Mouse (Mus musculus) fibroblast of lung, adult 2 months (primary cell): Measurements from ENCODE around the gene Btg1-ps2.
"Not testable (repeated sequence)": the region's sequence is repeated elsewhere in the genome, so short reads cannot be mapped to it uniquely, and the experiment has no call there.

Experiments used
- DNase-seq: peaks from one replicate; pipeline ENCODE4 v3.0.0-alpha.2; 2011; ENCODE audit warnings: low read depth

The Btg1-ps2 gene

DNA sequence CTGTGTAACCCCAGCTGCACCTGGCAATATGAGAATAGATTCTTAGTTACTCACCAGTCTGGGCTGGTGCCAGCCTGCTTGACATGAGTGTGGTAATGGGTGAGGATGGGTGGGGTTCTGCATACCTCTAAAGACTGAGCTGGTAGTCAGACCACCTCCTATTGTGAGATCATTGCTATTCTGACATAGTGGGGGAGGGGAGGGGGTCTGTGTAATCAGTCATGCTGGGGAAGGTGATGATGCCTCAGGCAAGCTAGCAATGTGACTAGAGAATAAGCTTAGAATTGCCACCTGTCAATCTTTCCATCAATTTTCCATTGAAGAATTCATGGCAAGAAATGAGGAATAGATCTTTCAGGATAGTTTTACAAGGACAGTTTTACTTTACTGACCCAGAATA, at the start of gene Btg1-ps2:
TSS of gene Btg1-ps2 (minus strand) at position 101 of the 400 bp plus-strand sequence.
- not testable (repeated sequence) for DNase-seq

DNA sequence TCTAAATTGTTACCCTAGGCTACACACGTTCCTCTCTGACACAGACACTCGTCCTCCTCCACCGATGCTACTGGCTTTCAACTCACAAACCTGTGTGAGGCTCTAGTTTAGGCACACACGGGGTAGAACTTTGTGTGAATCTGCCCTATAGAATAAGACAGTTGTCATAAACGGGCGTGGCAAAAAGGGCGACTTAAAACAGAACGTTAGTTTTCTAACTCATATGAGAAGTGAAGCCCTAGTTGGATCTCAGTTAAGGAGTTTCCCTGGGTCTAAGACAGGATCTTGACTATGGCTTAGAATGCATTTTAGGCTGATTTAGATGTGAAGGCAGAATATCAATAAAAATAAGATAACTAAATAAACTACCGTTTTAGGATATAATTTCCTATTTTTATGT, 42.1 kb upstream of the Btg1-ps2 start, which contains the start of gene Rhox11:
TSS of gene Rhox11 (minus strand) at position 101 of the 400 bp plus-strand sequence.
- no peak for DNase-seq

DNA sequence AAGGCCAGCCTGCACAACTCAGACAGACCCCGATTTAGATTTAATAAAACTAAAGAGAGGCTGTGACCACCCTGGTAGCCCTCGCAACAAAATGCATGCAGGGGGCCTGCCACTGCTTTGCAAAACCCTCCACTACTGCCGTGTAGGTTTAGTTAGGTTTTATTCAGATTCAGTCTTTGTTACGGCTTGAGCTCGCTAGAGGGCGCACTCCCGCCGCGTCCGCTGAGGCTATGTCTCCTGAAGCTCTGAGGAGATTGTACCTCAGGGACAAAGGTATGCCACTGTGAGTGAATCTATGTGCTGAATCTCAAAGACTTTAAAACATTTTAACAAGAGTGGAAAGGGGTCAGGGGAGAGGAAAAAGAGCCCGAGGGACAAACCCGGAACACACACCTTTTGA, 41.3 kb upstream of the Btg1-ps2 start:
- no peak for DNase-seq

DNA sequence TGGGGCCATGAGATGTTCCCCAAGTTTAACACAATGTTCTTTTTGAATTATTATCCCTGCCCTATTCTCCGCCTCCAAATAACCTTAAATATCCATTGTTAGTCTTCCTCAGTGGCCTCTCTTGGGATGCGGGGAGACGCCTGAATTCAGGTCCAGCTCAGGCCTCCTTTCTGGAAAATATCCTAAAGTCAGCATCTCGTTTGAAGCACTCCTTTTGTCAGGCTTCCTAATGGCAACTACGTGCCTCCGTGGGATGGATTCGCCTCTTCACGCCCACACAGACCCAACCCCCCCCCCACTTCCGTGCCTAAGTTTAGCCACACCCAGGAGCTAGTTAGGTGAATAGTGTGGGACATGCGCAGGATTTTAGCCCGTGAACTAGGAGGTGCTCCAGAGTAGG, 23.3 kb upstream of the Btg1-ps2 start, which contains the start of gene Rhox10:
TSS of gene Rhox10 (plus strand) at position 301 of the 400 bp plus-strand sequence.
- no peak for DNase-seq

DNA sequence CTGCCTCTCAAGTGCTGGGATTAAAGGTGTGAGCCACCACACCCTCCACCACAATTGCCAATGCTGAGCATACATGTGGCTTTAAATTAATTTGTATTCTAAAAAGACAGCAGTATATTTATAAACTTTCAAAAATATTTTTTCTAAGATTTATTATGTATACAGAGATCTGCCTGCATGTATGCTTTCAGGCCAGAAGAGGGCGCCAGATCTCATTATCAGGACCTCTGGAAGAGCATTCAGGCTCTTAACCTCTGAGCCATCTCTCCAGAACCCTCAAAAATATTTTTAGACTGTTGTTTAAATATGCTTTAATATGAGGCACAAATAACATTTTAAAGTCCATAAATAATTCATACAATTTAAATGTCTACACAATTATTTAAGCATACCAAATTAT, 18.6 kb upstream of the Btg1-ps2 start:
- DNase-seq = no peak

DNA sequence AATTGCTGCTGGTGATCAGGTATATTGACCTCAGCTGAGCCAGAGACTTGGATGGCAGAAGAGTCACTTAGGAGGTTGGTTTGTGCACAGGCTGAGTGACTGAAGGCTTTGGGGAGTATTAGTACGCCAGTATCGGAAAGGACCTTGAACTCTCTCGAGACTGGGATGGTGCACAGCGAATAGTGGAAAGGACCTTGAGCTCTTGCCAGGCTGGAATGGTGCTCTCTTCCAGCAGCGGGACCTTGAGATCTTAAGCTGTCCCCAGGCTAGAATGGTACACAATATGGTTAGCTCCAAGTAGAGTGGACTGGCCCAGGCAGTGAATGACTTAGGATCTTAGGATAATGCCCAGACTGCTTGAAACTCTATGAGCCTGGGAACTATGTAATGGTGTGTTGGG, 3.2 kb downstream of the Btg1-ps2 start:
- DNase-seq = no peak

DNA sequence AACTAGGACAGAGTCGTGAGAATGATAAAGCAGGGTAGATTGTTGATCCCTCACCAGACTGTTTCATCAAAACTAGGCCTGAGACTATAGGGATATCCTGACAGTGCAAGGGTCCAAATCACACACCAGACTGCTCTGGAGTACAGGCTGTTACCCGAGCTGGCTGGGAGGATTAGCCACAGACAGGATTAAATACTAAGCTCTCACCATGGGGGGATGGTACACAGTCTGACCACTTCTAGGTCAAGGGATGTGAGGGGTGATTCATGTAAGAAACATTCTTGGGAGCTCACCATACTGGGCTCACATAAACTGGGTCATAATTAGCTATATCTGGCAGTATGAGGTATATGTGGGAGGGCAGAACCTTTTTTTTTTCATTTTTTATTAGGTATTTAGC, 9.1 kb downstream of the Btg1-ps2 start:
- DNase-seq = no peak

DNA sequence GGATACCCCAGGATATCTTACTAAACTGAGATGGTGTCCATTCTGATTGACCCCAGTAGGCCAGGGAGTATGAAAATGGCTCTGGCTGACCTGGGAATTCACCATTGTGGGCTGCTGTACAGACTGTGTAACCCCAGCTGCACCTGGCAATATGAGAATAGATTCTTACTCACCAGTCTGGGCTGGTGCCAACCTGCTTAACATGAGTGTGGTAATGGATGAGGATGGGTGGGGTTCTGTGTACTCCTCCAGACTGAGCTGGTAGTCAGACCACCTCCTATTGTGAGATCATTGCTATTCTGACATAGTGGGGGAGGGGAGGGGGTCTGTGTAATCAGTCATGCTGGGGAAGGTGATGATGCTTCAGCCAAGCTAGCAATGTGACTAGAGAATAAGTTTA, 24.3 kb downstream of the Btg1-ps2 start, which contains the start of gene Btg1-ps1:
TSS of gene Btg1-ps1 (minus strand) at position 219 of the 400 bp plus-strand sequence.
- not testable (repeated sequence) for DNase-seq

DNA sequence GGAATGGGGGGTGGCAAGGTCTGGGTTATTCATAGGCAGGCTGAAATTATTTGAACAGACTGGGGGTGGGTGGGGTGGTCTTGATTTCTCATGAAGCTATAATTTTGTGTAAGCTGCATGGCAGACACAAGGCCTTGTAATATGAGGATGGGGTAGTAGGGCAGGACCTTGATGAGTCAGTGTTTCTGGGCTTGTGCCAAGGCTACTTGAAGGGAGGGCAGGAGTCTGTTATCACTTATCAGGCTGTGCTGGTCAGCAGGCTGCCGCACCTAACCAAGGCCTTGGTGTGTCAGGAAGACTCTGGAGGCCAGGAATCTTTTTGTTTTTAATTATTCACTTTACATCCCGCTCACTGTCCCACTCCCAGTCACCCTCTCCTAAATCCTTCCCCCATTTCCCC, 34.2 kb downstream of the Btg1-ps2 start:
- DNase-seq = no peak
